Mouse (Mus musculus) megakaryocyte, embryonic 14.5 days (primary cell): Measurements from ENCODE around the gene Rnf169. TPM values are rescaled to one million over a fixed set of nuclear protein-coding genes. Genes with fewer than 3 reads are reported as not detected.
"Not testable (repeated sequence)": the region's sequence is repeated elsewhere in the genome, so short reads cannot be mapped to it uniquely, and the experiment has no call there.

Experiments used
- H3K27me3 ChIP-seq: replicated peaks from 2 replicates; pipeline ENCODE3; 2012; ENCODE audit warnings: inconsistent platforms
- H3K36me3 ChIP-seq: replicated peaks from 2 replicates; pipeline ENCODE3; 2012; ENCODE audit warnings: low read length, inconsistent platforms, mixed read lengths
- H3K4me1 ChIP-seq: 2 replicates; pipeline ENCODE4 v1.6.1; 2012; ENCODE audit warnings: inconsistent platforms
- H3K4me3 ChIP-seq: replicated peaks from 2 replicates; pipeline ENCODE3; 2012; ENCODE audit warnings: moderate library complexity, mild to moderate bottlenecking, inconsistent platforms
- H3K9me3 ChIP-seq: 2 replicates; pipeline ENCODE4 v1.6.1; 2012; ENCODE audit warnings: inconsistent platforms
- FLI1 ChIP-seq: IDR thresholded peaks from 2 replicates; pipeline ENCODE4 v1.6.1; 2012; ENCODE audit warnings: low read length, inconsistent platforms, mixed read lengths
- GATA1 ChIP-seq: IDR thresholded peaks from 3 replicates; pipeline ENCODE4 v1.6.1; 2012; ENCODE audit warnings: mixed read lengths, low read length, inconsistent platforms, borderline replicate concordance
- polyA plus RNA-seq: library from polyadenylated mRNA; stranded (reverse); fragments of >175 nt; gene quantifications from 2 replicates; pipeline ENCODE4 v1.2.3, GENCODE M21; 2012; ENCODE audit warnings: low replicate concordance; ENCODE audit not compliant: insufficient read depth

Rnf169 gene
- polyA plus RNA-seq, 1 experiment, result 0.87 TPM

GRCm38 (mm10) chr7:99981311-99981710 lies 1.1 kb upstream of the Rnf169 start:
- Histone ChIP-seq H3K4me3 (no peak overlapping the region), H3K27me3 (peaks cover 8% of the 10 kb centered on the region), H3K4me1 (peaks cover 39% of the 10 kb centered on the region), H3K9me3 (peaks cover 4% of the 10 kb centered on the region; the same call in 1 of the 2 replicates), H3K36me3 (peaks cover 5% of the 10 kb centered on the region)
- TF ChIP-seq GATA1, result no peak
- no peak for TF ChIP-seq FLI1

- H3K27me3 ChIP-seq, result peaks cover 8% of the 10 kb centered on the region
- H3K4me1 ChIP-seq, result peaks cover 45% of the 10 kb centered on the region
- peak overlapping the region; percentile 95 for H3K4me3 ChIP-seq
- H3K36me3 ChIP-seq, result peaks cover 5% of the 10 kb centered on the region
- TF ChIP-seq FLI1 (no peak), GATA1 (no peak)
- peaks cover 4% of the 10 kb centered on the region; the same call in 1 of the 2 replicates for H3K9me3 ChIP-seq
These were observed 609 bp downstream of the Rnf169 start for GRCm38 (mm10) chr7:99979546-99980131.

GRCm38 (mm10) chr7:99979081-99979480 lies 1.2 kb downstream of the Rnf169 start:
- peaks cover 4% of the 10 kb centered on the region; the same call in 1 of the 2 replicates for H3K9me3 ChIP-seq
- peaks cover 45% of the 10 kb centered on the region for H3K4me1 ChIP-seq
- no peak for TF ChIP-seq FLI1
- TF ChIP-seq GATA1, result no peak
- H3K4me3 ChIP-seq, result peak overlapping the region; percentile 95
- peaks cover 6% of the 10 kb centered on the region for H3K27me3 ChIP-seq
- peaks cover 6% of the 10 kb centered on the region for H3K36me3 ChIP-seq

GRCm38 (mm10) chr7:99978041-99978440 lies 2.2 kb downstream of the Rnf169 start:
- peaks cover 45% of the 10 kb centered on the region for H3K4me1 ChIP-seq
- no peak overlapping the region for H3K4me3 ChIP-seq
- H3K36me3 ChIP-seq, result peaks cover 8% of the 10 kb centered on the region
- peaks cover 1% of the 10 kb centered on the region for H3K27me3 ChIP-seq
- TF ChIP-seq FLI1 (no peak), GATA1 (no peak)
- H3K9me3 ChIP-seq, result peaks cover 4% of the 10 kb centered on the region; the same call in 1 of the 2 replicates

GRCm38 (mm10) chr7:99975819-99976575 lies 4.3 kb downstream of the Rnf169 start:
- Histone ChIP-seq H3K4me1 (peaks cover 38% of the 10 kb centered on the region), H3K4me3 (peak overlapping the region; percentile 8), H3K36me3 (peaks cover 11% of the 10 kb centered on the region), H3K27me3 (no peaks in the 10 kb centered on the region), H3K9me3 (no peaks in the 10 kb centered on the region)
- TF ChIP-seq FLI1 (no peak), GATA1 (no peak)

GRCm38 (mm10) chr7:99974208-99974970 lies 5.9 kb downstream of the Rnf169 start:
- H3K4me1 ChIP-seq, result peaks cover 36% of the 10 kb centered on the region
- TF ChIP-seq GATA1, result no peak
- TF ChIP-seq FLI1, result no peak
- no peaks in the 10 kb centered on the region for H3K27me3 ChIP-seq
- H3K4me3 ChIP-seq, result no peak overlapping the region
- H3K36me3 ChIP-seq, result peaks cover 11% of the 10 kb centered on the region
- H3K9me3 ChIP-seq, result no peaks in the 10 kb centered on the region

GRCm38 (mm10) chr7:99972912-99973311 lies 7.3 kb downstream of the Rnf169 start:
- H3K4me3 ChIP-seq, H3K9me3 ChIP-seq, H3K27me3 ChIP-seq: not testable (repeated sequence)
- peaks cover 21% of the 10 kb centered on the region for H3K36me3 ChIP-seq
- peaks cover 37% of the 10 kb centered on the region for H3K4me1 ChIP-seq

GRCm38 (mm10) chr7:99971926-99972325 lies 8.3 kb downstream of the Rnf169 start:
- Histone ChIP-seq H3K36me3 (peaks cover 26% of the 10 kb centered on the region), H3K4me3 (no peak overlapping the region)
- TF ChIP-seq GATA1, result no peak
- TF ChIP-seq FLI1, result no peak

GRCm38 (mm10) chr7:99969151-99969550 lies 11.1 kb downstream of the Rnf169 start:
- Histone ChIP-seq H3K27me3 (no peaks in the 10 kb centered on the region), H3K4me1 (peaks cover 45% of the 10 kb centered on the region), H3K36me3 (peaks cover 40% of the 10 kb centered on the region), H3K9me3 (0 out of 2 replicates have a peak, but pooled peaks cover 3% of the 10 kb centered on the region), H3K4me3 (no peak overlapping the region)
- TF ChIP-seq GATA1, result no peak
- no peak for TF ChIP-seq FLI1

More at GRCm38 (mm10) chr7:99971926-99972325, 8.3 kb downstream of the Rnf169 start:
- Histone ChIP-seq H3K27me3 (no peaks in the 10 kb centered on the region), H3K4me1 (peaks cover 42% of the 10 kb centered on the region), H3K9me3 (0 out of 2 replicates have a peak, but pooled peaks cover 3% of the 10 kb centered on the region)
